Mouse (Mus musculus) lung, adult 2 months (tissue): ENCODE measurements around the gene Abcb5.

Source experiments
- CTCF ChIP-seq: fragments of 200-500 bp; IDR thresholded peaks from 2 replicates; pipeline ENCODE4 v1.5.1; 2011; ENCODE audit warnings: mild to moderate bottlenecking, low read length, control low read depth; ENCODE audit not compliant: insufficient read depth
- POLR2A ChIP-seq: fragments of 200-500 bp; IDR thresholded peaks from 2 replicates; pipeline ENCODE4 v1.6.1; 2011; ENCODE audit warnings: low read depth, mild to moderate bottlenecking, control low read depth, low read length, borderline replicate concordance; ENCODE audit errors: extremely low read depth

GRCm38 (mm10) chr12:118850851-118851410, 115.3 kb downstream of the Abcb5 start:
- TF ChIP-seq CTCF (no peak), POLR2A (no peak)
